Mouse (Mus musculus) lung, adult 18-20 months (tissue): ENCODE results near the gene Fam3a.
"Not testable (repeated sequence)": the region's sequence is repeated elsewhere in the genome, so short reads cannot be mapped to it uniquely, and the experiment has no call there.

Experiments used
- DNase-seq, 2 experiments: peaks; one replicate each; pipeline ENCODE4 v3.0.0; 2022; ENCODE audit warnings: mixed read lengths in 2 of 2

Fam3a gene

DNA sequence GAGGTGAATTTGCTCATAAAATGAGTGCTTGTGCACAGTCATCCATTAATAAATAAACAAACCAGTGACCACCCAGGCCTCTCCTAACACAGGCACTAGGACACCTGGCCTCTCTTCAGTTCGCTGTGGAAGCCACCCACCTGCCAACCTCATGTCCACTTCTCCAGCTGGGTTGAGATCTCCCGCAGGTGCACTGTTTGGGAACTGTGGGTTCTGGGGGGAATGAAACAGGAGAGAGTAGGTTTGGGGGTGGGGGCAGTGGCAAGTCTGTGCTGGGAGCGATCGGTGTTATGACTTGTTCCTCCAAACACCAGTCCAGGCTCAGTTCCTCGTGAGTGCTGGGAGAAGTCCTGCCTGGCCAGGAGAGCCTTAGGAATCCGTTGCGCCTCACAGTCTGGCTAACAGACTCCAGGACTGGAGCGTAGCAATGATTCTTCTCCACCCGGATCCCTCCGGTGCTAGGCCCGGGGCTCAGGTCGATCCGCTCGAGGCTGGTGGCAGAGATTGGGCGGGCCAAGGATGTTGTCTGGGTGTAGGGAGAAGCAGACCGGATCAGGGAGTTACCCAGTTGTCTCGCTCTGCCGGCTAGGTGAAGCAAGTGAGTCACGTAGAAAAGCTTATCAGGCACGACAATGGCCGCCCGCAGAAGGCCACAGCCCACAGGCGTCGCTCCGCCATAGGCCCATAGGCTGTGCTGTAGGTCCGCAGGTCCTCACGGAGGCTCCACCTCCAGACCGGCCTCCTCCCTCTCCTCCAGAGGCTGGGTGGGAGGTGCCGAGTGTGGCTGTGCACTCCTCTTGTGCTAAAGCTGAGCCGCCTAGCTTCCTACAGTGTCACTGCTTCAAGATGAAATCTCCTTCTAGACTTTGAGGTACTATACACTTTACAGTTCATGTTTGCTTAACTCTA, at the start of gene Fam3a, which contains the start of gene Ikbkg:
TSS of gene Fam3a (minus strand) at position 738 of the 909 bp plus-strand sequence.
TSS of gene Ikbkg (plus strand) at position 756 of the 909 bp plus-strand sequence.
- peak; percentile 90 to 93 for DNase-seq

- DNase-seq: peak; percentile 82
Observed at GRCm38 (mm10) chrX:74429290-74429821, 36.3 kb upstream of the Fam3a start.

DNA sequence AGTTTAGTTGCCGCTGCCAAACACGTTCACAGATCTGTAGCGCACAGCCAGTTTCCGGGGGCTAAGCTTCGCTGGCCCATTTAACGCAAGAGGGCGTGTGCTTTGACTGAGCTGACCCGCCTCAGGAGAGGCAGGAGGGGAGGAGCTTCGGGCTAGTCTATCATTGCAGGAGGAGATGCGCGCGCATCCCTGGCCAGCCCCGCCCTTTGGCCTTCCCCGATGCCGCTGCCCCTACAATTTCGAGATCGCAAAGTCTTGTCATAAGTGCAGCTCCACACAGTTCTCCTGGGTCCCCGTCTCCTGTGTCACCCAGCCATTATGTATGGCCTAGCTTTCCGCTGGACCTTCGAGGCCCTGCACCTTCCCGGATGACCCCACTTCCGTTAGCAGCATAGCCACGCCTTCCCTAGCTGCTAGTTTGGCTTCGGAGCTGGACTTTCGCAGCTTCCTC, 35.8 kb upstream of the Fam3a start, which contains the start of gene G6pdx:
TSS of gene G6pdx (minus strand) at position 369 of the 451 bp plus-strand sequence.
- peak; percentile 89 to 92 for DNase-seq

DNA sequence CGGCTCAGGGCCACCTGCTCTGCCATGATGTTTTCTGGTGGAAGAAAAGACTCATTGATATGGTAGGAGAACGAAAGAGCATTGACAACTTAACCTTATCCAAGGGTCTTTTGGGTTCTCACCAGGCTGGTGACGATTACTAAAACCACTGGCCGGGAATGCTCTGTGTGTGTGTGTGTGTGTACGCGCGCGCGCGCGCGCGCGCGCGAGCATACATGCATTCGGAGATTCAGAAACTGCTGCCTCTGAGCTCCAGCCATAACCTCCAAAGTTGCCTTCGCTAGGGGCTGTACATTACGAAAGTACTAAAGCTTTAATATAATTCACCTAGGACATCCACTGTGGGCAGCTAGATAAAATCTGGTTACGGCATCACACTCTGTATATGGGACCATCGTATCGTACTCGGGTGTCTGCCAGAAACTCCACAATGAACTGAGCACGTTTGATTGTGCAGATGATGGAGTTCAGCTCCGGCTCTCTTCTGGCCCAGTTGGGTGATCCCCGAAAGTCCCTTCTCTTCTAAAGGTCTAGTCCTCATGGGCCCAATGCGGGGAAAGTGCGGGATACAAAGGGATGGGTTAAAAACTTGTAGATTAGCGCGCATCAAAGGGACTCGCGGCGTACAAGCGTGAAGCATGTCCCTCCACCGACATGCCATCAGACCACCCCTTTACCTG, 35.2 kb upstream of the Fam3a start:
- DNase-seq: no peak

- no peak for DNase-seq
Observed at GRCm38 (mm10) chrX:74427116-74427515, 34.0 kb upstream of the Fam3a start.

- DNase-seq: no peak
Observed at GRCm38 (mm10) chrX:74426256-74426655, 33.2 kb upstream of the Fam3a start.

GRCm38 (mm10) chrX:74425195-74425594, 32.1 kb upstream of the Fam3a start:
- DNase-seq: peak; percentile 67 to 81

DNA sequence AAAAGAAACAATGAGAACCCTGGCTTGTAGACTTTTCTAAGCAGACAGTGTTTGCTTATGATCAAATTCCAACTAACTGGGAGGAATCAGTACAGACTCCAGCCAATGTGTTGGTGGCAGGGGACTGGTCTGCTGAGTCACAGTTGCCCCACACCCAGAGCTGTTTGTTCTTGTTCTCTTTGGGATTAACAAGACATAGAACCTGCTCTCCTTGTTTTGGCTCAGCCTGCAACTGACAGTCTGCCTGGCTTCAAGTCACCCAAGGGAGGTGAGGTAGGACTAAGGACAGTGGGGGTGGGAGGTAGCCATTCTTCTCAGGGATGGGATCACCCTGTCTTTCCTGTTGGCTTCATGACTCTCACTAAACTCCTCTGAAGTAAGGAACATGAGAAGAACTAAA, 31.4 kb upstream of the Fam3a start:
- peak; percentile 49 to 67 for DNase-seq

DNA sequence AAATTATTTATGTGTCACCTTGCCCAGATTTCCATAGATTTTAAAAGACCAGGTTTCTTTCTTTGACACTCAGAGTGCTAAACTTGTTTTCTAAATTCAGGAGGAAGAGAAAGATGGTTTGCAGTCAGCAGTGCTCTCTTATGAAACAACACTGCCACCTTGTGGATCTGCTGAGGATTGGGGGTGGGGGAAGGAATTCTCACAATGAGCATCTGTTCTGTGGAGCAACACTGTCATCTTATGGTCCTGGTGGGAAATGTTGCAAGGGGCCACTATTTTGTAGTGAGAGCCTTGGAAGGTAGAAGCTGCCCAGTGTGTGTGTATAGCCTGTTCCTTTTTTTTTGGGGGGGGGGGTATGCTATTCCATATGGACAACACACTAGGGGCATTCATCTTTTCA, 20.3 kb upstream of the Fam3a start:
- DNase-seq: peak; percentile 56 to 72

DNA sequence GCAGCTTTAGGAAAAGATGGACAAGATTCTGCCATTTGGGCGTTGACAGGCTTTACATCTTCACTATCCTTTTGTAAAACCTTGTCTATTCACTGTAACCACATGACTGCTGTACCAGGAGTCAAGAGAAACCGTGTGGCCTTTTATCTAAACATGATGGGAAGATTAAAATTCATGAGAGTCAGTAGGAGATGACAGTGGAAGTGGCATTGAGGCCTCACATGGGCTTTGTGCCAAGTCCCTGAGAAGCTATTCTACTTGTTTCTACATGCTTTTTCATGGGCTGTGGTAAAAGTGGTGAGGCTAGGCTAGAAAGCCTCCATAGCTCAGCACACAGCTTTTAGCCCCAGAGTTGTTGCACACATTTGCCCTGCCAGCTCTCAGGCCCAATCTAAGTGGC, 15.3 kb upstream of the Fam3a start:
- DNase-seq: no peak

DNA sequence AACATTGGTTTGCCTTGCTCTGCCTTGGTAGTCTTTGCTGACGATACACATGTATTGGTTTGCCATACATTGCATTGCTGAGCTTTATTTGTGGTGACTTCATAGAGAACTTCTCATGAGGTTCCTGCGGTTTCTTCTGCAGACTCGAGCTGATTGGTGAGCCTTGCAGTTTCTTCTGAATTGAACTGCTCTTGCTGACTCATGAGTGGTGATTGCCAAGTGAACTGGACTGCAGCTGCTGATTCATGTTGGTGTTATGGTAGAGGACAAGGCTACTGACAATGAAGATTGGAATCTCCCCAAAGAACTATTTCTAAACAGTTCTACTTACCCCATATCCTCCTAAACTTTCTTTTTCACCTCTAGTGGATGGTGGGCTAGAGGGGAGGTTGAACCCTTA, 7.1 kb upstream of the Fam3a start:
- DNase-seq: no peak

GRCm38 (mm10) chrX:74388153-74388552, 4.9 kb downstream of the Fam3a start:
- DNase-seq: no peak

DNA sequence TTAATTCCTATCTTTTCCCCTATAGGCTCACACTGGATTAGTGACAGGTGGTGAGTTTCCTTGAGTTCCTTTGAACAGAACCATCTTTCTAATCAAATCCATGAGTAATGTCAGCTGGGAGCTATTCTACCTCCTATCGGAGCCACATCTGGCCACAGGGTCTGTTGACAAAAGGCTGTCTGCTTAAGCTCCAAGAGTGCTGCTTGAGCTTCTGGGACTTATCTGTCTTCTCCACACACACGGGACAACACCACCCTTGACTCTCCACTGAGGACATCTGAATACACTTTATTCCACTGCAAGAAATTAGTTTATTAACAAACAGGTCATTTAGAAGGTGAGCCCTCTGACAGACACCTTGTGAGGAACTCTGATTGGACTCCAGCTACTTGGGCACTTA, 8.6 kb downstream of the Fam3a start:
- no peak for DNase-seq

DNA sequence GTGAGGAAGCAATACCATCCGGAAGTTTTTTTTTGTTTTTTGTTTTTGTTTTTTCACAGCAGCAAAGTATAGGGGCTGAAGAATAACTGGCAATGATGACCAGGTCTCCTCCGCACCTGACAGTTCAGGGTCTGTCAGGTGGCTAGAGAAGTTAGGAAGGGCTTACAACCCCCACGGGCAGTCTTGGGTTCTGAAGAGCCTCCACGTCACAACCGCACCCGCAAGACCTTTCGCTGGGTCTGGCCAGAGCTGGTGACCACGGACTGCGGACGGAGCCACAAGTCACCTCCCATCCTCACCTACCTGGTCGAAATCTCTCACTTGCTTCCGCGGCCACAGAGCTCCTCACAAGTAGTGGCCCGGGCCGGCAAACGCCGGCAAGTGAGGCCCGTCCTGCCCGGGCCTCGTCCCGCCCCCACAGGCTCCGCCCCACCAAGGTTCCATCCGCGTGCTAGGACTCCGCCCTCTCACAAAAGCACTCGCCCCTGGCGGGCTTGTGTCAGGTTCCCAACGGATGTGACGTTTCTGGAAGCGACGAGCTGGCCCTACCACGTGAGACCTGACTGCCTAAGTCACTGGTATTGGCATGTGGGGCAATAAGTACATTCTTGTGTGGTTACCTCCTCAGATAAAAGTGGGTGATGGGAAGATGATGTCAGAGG, 20.1 kb downstream of the Fam3a start, which contains the start of the genes Ubl4a and Slc10a3:
TSS of gene Ubl4a (minus strand) at position 331 of the 662 bp plus-strand sequence.
TSS of gene Slc10a3 (minus strand) at position 462 of the 662 bp plus-strand sequence.
- DNase-seq: peak; percentile 91 to 94

GRCm38 (mm10) chrX:74368209-74368909, 24.7 kb downstream of the Fam3a start:
- DNase-seq: peak; percentile 76 to 77

- DNase-seq: no peak
Observed at GRCm38 (mm10) chrX:74367512-74367911, 25.6 kb downstream of the Fam3a start.

- DNase-seq: peak; percentile 32 to 67
Observed at GRCm38 (mm10) chrX:74359171-74359570, 33.9 kb downstream of the Fam3a start.

GRCm38 (mm10) chrX:74357069-74357468, 36.0 kb downstream of the Fam3a start:
- not testable (repeated sequence) for DNase-seq

GRCm38 (mm10) chrX:74353467-74353770, 39.7 kb downstream of the Fam3a start, which contains the start of gene Lage3:
Gene Lage3, minus strand, starts transcription at chrX:74353618.
- peak; percentile 80 to 85 for DNase-seq

DNA sequence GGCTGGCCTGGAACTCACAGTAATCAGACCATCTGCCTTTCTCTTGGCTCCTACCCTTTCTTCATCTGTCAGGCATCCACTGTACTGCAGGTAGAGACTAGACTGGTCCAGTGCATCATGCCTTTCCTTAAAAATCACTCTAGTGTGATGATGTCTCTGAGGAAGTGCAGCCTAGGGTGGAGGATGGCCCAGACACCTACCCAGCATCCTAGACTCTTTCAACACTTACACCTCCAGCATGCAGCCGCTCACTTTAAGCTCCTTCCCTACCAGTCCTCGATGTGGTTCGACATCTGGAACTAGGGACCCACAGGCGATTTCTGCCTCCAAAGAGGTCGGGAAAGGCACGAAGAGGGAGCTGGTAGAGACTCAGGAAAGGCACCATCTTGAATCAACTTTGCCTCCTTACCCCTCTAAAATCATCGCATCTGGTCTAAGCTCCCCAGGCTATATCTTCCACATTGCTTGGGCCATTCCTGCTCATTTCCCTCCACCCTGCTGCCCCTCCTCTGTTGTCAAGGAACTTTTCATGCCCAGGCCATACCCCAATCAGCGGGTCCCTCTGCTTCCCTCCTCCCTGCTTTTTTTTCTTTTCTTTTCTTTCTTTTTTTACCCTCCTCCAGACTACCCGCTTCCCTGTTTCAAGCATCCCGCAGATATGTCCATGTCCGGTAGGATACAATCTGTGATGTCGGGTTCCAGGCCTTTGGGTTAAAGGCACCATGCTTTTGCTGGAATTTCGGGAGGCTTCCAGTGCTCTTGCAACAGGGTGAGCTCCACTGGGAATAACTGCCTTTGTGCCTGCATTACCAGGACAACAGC, 40.2 kb downstream of the Fam3a start:
- DNase-seq: no peak
